Mouse (Mus musculus): ENCODE results near the gene Fhit. TPM values are rescaled to one million over a fixed set of nuclear protein-coding genes. Genes with fewer than 3 reads are reported as not detected.

Fhit gene
- polyA plus RNA-seq, 1 experiment from 2014 or later: 3.3 TPM

- no peak for DNase-seq (ENCODE audit: low spot score)
- 89% methylated on average over 5 of the region's 5 CpGs for WGBS
These were observed 1141.3 kb downstream of the Fhit start for GRCm38 (mm10) chr14:10020400-10021140.

DNA sequence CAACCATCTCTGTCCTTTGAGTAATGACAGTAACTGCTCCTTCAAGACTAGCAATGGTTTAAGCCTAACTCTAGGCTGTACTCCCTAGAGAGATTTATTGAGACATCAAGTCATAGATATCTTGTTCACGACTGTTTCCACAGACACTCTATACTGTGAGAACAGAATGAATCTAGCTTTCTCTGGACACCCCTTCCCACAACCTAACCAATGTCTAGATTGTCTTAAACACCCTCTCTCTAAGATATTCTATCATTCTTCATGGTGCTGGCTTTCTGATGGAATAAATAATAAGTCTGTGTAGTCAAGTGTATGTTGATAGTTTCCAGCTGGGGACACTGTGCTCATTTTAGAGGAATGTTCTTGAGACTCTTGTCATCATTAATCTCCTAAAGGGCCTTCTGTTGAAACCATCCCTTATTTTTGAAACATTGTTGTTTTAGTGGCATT, 1148.0 kb downstream of the Fhit start:
- H3K27me3 ChIP-seq (replicated peaks; ENCODE audit: low read depth, poor library complexity, severe bottlenecking): no peaks in the 10 kb centered on the region
- no peaks in the 10 kb centered on the region for H3K36me3 ChIP-seq (replicated peaks)
- H3K27ac ChIP-seq (replicated peaks): no peak overlapping the region
- H3K4me3 ChIP-seq: no peak overlapping the region
- peaks cover 7% of the 10 kb centered on the region; the same call in 1 of the 2 replicates for H3K4me1 ChIP-seq
- WGBS: 89% methylated on average over 1 of the region's 1 CpGs
- DNase-seq (ENCODE audit: low spot score): no peak
- no peaks in the 10 kb centered on the region for H3K9me3 ChIP-seq

More at GRCm38 (mm10) chr14:10020400-10021140, 1141.3 kb downstream of the Fhit start:
- Histone ChIP-seq H3K27ac (replicated peaks) (no peak overlapping the region), H3K27me3 (replicated peaks; ENCODE audit: low read depth, poor library complexity, severe bottlenecking) (no peaks in the 10 kb centered on the region), H3K4me1 (no peaks in the 10 kb centered on the region), H3K36me3 (replicated peaks) (no peaks in the 10 kb centered on the region), H3K4me3 (no peak overlapping the region), H3K9me3 (no peaks in the 10 kb centered on the region)

DNA sequence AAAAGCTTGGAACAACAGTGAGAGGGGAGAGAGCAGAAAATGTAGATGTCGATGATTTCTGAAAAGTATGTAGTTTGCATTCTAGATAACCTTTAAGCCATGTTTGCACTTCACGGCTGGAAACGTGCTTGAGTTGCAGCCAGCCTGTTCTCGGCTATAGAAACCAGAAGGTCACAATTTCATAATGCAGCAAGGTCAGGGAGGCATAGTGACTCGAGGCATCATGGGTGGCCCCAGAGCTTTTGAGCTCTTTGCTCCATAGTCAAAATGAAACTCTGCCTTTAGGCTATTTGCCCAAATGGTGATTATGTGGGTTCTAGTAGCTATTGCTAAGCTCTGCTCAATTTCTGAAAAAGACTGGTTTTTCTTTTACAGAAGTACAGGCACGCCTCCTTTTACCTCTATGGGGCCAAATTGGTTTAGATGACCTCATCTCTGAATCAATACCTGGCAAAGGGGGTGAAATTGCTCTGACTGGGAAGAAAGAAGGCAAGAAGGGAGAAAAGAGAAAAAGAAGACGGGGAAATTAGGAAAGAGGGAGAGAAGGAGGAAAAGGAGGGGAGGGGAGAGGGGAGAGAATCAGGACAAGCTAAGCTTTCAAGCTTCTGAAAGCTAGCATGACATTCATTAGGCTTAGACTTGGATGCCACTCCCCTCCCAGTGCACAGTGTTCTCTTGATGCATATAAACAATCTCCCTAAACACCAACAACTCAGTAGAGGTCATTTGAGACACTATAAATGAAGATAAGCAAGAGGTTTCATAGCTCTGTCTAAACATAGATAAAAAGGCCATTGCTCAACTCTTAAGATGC, 1148.6 kb downstream of the Fhit start:
- Histone ChIP-seq H3K4me1 (peaks cover 7% of the 10 kb centered on the region; the same call in 1 of the 2 replicates), H3K9me3 (no peaks in the 10 kb centered on the region), H3K27ac (replicated peaks) (no peak overlapping the region), H3K27me3 (replicated peaks; ENCODE audit: low read depth, poor library complexity, severe bottlenecking) (no peaks in the 10 kb centered on the region), H3K36me3 (replicated peaks) (no peaks in the 10 kb centered on the region), H3K4me3 (no peak overlapping the region)
- no peak for DNase-seq (ENCODE audit: low spot score)
- 52% methylated on average over 7 of the region's 7 CpGs for WGBS

DNA sequence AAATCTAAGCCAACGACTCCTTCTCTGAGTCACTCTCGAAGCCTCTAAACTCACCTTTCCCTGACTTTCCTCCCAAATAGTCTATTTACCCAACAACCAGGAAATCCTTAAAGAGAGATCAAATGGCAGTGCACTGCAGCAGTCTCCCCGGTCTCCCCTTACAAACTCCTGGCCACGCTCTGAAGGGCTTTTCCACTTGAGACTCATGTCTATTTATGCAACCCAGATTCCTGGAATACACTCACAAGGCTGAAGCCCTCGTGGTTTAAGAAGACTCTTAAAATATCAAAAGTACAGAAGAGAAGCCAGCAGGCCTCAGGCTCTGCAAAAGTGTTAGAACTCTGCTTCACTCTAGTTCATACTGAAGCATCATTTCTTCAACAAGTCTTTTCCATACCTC, 1155.6 kb downstream of the Fhit start:
- no peak for DNase-seq (ENCODE audit: low spot score)
- Histone ChIP-seq H3K4me3 (no peak overlapping the region), H3K36me3 (replicated peaks) (no peaks in the 10 kb centered on the region), H3K27me3 (replicated peaks; ENCODE audit: low read depth, poor library complexity, severe bottlenecking) (no peaks in the 10 kb centered on the region), H3K9me3 (no peaks in the 10 kb centered on the region), H3K27ac (replicated peaks) (no peak overlapping the region), H3K4me1 (peaks cover 3% of the 10 kb centered on the region; the same call in 1 of the 2 replicates)
- 53% methylated on average over 5 of the region's 5 CpGs for WGBS

DNA sequence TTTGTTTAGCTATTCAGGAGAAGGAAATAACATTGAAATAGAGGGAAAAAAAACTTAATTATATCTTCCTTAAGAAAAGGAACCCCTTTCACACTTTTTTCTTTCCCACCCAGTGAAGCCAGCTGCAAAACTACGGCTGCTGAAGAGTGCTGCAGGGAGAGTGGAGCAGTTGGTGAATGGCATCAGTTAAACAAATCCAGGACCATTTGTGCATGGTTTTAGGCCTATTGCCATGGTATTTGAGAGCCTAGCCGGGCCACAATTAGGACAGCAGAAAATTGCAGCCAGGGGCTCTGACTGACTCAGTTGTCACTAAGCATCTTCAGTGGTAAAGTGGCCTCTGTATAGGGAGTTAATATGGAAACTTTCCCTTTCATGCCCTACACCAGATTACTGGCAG, 1158.0 kb downstream of the Fhit start:
- WGBS: 35% methylated on average over 2 of the region's 2 CpGs

GRCm38 (mm10) chr14:9990677-9991076, 1171.2 kb downstream of the Fhit start:
- Histone ChIP-seq H3K4me1 (no peaks in the 10 kb centered on the region), H3K4me3 (no peak overlapping the region), H3K36me3 (replicated peaks) (no peaks in the 10 kb centered on the region), H3K27ac (replicated peaks) (no peak overlapping the region), H3K27me3 (replicated peaks; ENCODE audit: low read depth, poor library complexity, severe bottlenecking) (no peaks in the 10 kb centered on the region), H3K9me3 (no peaks in the 10 kb centered on the region)
- WGBS: 82% methylated on average over 1 of the region's 1 CpGs
- DNase-seq (ENCODE audit: low spot score): no peak

More for the DNA sequence above, 1158.0 kb downstream of the Fhit start:
- Histone ChIP-seq H3K36me3 (replicated peaks) (no peaks in the 10 kb centered on the region), H3K9me3 (no peaks in the 10 kb centered on the region), H3K4me3 (no peak overlapping the region), H3K4me1 (peaks cover 3% of the 10 kb centered on the region; the same call in 1 of the 2 replicates), H3K27ac (replicated peaks) (no peak overlapping the region), H3K27me3 (replicated peaks; ENCODE audit: low read depth, poor library complexity, severe bottlenecking) (no peaks in the 10 kb centered on the region)
- no peak for DNase-seq (ENCODE audit: low spot score)

- no peak for DNase-seq (ENCODE audit: low spot score)
- H3K36me3 ChIP-seq (replicated peaks): no peaks in the 10 kb centered on the region
- no peaks in the 10 kb centered on the region for H3K27me3 ChIP-seq (replicated peaks; ENCODE audit: low read depth, poor library complexity, severe bottlenecking)
- no peaks in the 10 kb centered on the region for H3K4me1 ChIP-seq
- WGBS: 77% methylated on average over 3 of the region's 3 CpGs
- H3K27ac ChIP-seq (replicated peaks): no peak overlapping the region
- no peak overlapping the region for H3K4me3 ChIP-seq
- H3K9me3 ChIP-seq: no peaks in the 10 kb centered on the region
These were observed 1184.8 kb downstream of the Fhit start for GRCm38 (mm10) chr14:9976934-9977510.

DNA sequence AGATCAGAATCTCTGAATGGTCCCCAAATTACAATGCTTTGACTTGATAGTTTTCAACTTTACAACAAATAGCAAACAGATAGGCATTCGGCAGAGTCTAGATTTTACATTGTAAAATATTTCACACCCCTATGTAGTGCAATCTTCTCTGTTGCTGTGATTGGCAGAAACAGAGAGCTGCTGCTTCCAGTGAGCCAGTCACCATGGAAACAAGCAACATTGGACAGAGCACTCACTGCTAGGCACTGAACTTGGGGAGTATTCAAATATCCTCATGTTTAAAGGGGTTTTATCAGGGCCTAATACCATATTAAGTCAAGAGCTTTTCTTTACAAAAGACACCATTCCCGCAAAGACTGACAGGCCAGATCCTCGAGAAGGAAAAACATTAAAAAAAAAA, 1187.4 kb downstream of the Fhit start:
- H3K4me1 ChIP-seq: no peaks in the 10 kb centered on the region
- no peak overlapping the region for H3K27ac ChIP-seq (replicated peaks)
- no peak overlapping the region for H3K4me3 ChIP-seq
- no peaks in the 10 kb centered on the region for H3K36me3 ChIP-seq (replicated peaks)
- 82% methylated on average over 3 of the region's 3 CpGs for WGBS
- no peaks in the 10 kb centered on the region for H3K27me3 ChIP-seq (replicated peaks; ENCODE audit: low read depth, poor library complexity, severe bottlenecking)
- DNase-seq (ENCODE audit: low spot score): no peak
- no peaks in the 10 kb centered on the region for H3K9me3 ChIP-seq

GRCm38 (mm10) chr14:9963853-9964252, 1198.0 kb downstream of the Fhit start:
- 79% methylated on average over 3 of the region's 3 CpGs for WGBS
- no peak for DNase-seq (ENCODE audit: low spot score)

DNA sequence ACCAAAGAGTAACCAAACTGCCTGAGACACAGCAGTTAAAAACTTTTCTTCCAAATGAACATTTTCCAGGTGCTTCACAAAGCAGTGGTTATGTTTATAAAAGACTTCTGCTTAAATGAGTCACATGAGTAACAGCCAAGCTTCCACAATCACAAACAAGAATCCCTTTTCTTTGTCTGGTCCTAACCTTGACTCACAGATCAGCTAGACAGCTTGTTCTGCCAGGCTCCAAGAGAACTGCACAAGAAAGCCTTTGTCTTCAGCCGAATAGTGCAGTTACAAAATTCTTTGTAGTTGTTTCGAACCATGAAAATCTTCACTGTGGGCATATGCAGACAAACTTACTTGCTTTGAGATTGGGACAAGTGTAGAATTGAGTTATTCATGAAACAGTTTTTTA, 1201.4 kb downstream of the Fhit start:
- Histone ChIP-seq H3K9me3 (no peaks in the 10 kb centered on the region), H3K27me3 (replicated peaks; ENCODE audit: low read depth, poor library complexity, severe bottlenecking) (no peaks in the 10 kb centered on the region), H3K36me3 (replicated peaks) (no peaks in the 10 kb centered on the region), H3K4me3 (no peak overlapping the region), H3K4me1 (no peaks in the 10 kb centered on the region), H3K27ac (replicated peaks) (no peak overlapping the region)
- WGBS: 64% methylated on average over 2 of the region's 2 CpGs
- no peak for DNase-seq (ENCODE audit: low spot score)

More at GRCm38 (mm10) chr14:9963853-9964252, 1198.0 kb downstream of the Fhit start:
- no peaks in the 10 kb centered on the region for H3K9me3 ChIP-seq
- H3K27ac ChIP-seq (replicated peaks): no peak overlapping the region
- no peaks in the 10 kb centered on the region for H3K4me1 ChIP-seq
- no peak overlapping the region for H3K4me3 ChIP-seq
- no peaks in the 10 kb centered on the region for H3K27me3 ChIP-seq (replicated peaks; ENCODE audit: low read depth, poor library complexity, severe bottlenecking)
- no peaks in the 10 kb centered on the region for H3K36me3 ChIP-seq (replicated peaks)

DNA sequence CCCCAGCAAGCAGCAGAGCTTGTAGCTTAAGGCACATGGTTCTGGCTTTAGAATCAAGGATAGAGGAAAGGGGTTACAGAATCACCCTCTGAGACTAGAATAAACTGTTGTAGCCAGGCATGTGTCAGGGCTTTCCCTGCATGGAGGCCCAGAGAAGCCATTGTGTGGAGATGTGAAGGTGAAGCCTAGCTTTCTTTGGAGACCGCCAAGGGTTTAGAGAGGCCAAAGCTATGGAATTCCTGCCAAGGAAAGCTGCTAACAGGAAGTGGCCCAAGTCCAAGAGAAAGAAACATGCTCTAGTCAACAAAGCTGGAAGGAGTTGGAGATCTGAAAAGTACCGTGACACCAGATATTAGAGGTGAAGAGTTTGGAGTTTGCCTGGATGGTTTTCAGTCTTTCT, 1262.3 kb downstream of the Fhit start:
- Histone ChIP-seq H3K9me3 (no peaks in the 10 kb centered on the region), H3K4me3 (no peak overlapping the region), H3K36me3 (replicated peaks) (no peaks in the 10 kb centered on the region), H3K27ac (replicated peaks) (no peak overlapping the region), H3K27me3 (replicated peaks; ENCODE audit: low read depth, poor library complexity, severe bottlenecking) (no peaks in the 10 kb centered on the region), H3K4me1 (no peaks in the 10 kb centered on the region)
- 94% methylated on average over 2 of the region's 2 CpGs for WGBS
- no peak for DNase-seq (ENCODE audit: low spot score)

DNA sequence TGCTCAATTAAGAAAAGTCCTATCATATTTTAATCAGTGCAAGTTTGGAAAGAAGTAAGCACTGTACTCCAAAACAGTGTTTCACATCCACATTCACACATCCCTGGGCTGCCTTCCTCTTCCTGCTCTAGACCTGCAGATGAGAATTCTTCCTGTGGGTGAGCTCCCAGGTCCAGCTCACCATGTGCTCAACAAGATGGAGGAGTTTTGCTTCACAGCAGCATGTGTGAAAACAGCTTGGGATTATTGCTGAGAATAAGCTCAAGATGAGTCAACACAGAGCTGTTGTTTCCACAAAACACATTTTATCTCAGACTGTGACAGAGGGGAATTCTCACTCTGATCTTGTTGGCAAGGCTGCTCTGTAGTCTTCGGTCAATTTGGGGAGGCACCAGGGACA, 1265.3 kb downstream of the Fhit start:
- DNase-seq (ENCODE audit: low spot score): no peak
- Histone ChIP-seq H3K4me3 (no peak overlapping the region), H3K4me1 (no peaks in the 10 kb centered on the region), H3K27me3 (replicated peaks; ENCODE audit: low read depth, poor library complexity, severe bottlenecking) (no peaks in the 10 kb centered on the region), H3K9me3 (no peaks in the 10 kb centered on the region), H3K36me3 (replicated peaks) (no peaks in the 10 kb centered on the region), H3K27ac (replicated peaks) (no peak overlapping the region)
- WGBS: 86% methylated on average over 1 of the region's 1 CpGs
